In genomic region chr4:43823845-43824337, GRCm38 (mm10) we compare ENCODE assay signal across 9 mouse cellular contexts. TPM values are rescaled to one million over a fixed set of nuclear protein-coding genes. Genes with fewer than 3 reads are reported as not detected.
DNase-seq lines count a peak whose midpoint lies in the region; ATAC-seq lines count a peak whose summit lies in the region.
"Had no signal": no experiment of that assay in that cellular context is flagged by ENCODE, and none has a peak within 500 bp of the region (broad histone marks: within the 10 kb centered on the region; RNA-seq: fewer than 3 reads in every experiment).

Olfr156 (minus strand) TSS chr4:43823895.

- H3K27ac ChIP-seq in forebrain, embryonic 14.5 days (ENCODE audit: low read depth, low read length), result no peak within 1 kb of the TSS
- H3K27ac ChIP-seq in forebrain, embryonic 16.5 days (ENCODE audit: low read length), result no peak within 1 kb of the TSS
- H3K27ac ChIP-seq in liver, embryonic 11.5 days (ENCODE audit: low read depth, low read length), result no peak within 1 kb of the TSS
- H3K27ac ChIP-seq: heart, embryonic 13.5 days had no signal

- WGBS in forebrain, embryonic 14.5 days, result 9% methylated on average over 7 of the region's 7 CpGs
- 9% methylated on average over 7 of the region's 7 CpGs for WGBS in forebrain, embryonic 16.5 days
- WGBS in liver, embryonic 11.5 days, result 20% methylated on average over 7 of the region's 7 CpGs

- H3K36me3 ChIP-seq in forebrain, embryonic 14.5 days (ENCODE audit: control insufficient read depth, insufficient read depth, low read length), result no peaks in the 10 kb centered on the region
- H3K36me3 ChIP-seq in forebrain, embryonic 16.5 days (ENCODE audit: control insufficient read depth, insufficient read depth), result no peaks in the 10 kb centered on the region
- H3K36me3 ChIP-seq in liver, embryonic 11.5 days (ENCODE audit: control insufficient read depth, insufficient read depth, low read length), result no peaks in the 10 kb centered on the region
- H3K36me3 ChIP-seq: heart, embryonic 13.5 days had no signal

- H3K9ac ChIP-seq in forebrain, embryonic 14.5 days (ENCODE audit: low read length), result no peak within 1 kb of the TSS
- H3K9ac ChIP-seq in forebrain, embryonic 16.5 days (replicated peaks; ENCODE audit: low read depth, low read length), result no peak within 1 kb of the TSS
- no peak within 1 kb of the TSS for H3K9ac ChIP-seq in liver, embryonic 11.5 days (ENCODE audit: low read depth, low read length)
- H3K9ac ChIP-seq: heart, embryonic 13.5 days had no signal

- peak; percentile 44 for DNase-seq in forebrain, embryonic 14.5 days (ENCODE audit: low spot score)
- peak; percentile 15 for DNase-seq in liver
- DNase-seq in liver, embryonic 11.5 days (ENCODE audit: low spot score), result no peak
- DNase-seq in embryo, embryonic 11 days, result peak; percentile 79
- DNase-seq in lung, postnatal 4 days, result peak; percentile 36 to 51
- DNase-seq in frontal cortex, postnatal 36 days (ENCODE audit: low spot score in 2 of 2), result no peak

- no peaks in the 10 kb centered on the region for H3K4me1 ChIP-seq in forebrain, embryonic 14.5 days (ENCODE audit: control insufficient read depth, insufficient read depth, low read length)
- H3K4me1 ChIP-seq in forebrain, embryonic 16.5 days (replicated peaks; ENCODE audit: control insufficient read depth, insufficient read depth, low read length), result no peaks in the 10 kb centered on the region
- no peaks in the 10 kb centered on the region for H3K4me1 ChIP-seq in liver, embryonic 11.5 days (replicated peaks; ENCODE audit: control insufficient read depth, insufficient read depth, low read length)
- H3K4me1 ChIP-seq: heart, embryonic 13.5 days had no signal

- H3K27me3 ChIP-seq in forebrain, embryonic 14.5 days (replicated peaks; ENCODE audit: control insufficient read depth, insufficient read depth, low read length), result no peaks in the 10 kb centered on the region
- no peaks in the 10 kb centered on the region for H3K27me3 ChIP-seq in forebrain, embryonic 16.5 days (replicated peaks; ENCODE audit: control insufficient read depth, insufficient read depth, low read length)
- no peaks in the 10 kb centered on the region for H3K27me3 ChIP-seq in liver, embryonic 11.5 days (replicated peaks; ENCODE audit: control insufficient read depth, insufficient read depth, low read length)

- ATAC-seq in forebrain, embryonic 14.5 days, result no peak
- ATAC-seq in forebrain, embryonic 16.5 days, result no peak
- no peak for ATAC-seq in liver, embryonic 11.5 days (replicated peaks; ENCODE audit: low FRiP score)
- no peak for ATAC-seq in cerebellum, adult (ENCODE audit: insufficient number of reproducible peaks, low FRiP score, low TSS enrichment)

- no peak within 1 kb of the TSS for H3K4me3 ChIP-seq in forebrain, embryonic 14.5 days (ENCODE audit: low read depth, low read length)
- H3K4me3 ChIP-seq in forebrain, embryonic 16.5 days (replicated peaks; ENCODE audit: low read length), result no peak within 1 kb of the TSS
- no peak within 1 kb of the TSS for H3K4me3 ChIP-seq in liver, embryonic 11.5 days (ENCODE audit: low read depth, low read length)
- H3K4me3 ChIP-seq: heart, embryonic 13.5 days had no signal

- H3K4me2 ChIP-seq in forebrain, embryonic 14.5 days (ENCODE audit: low read length), result no peak within 1 kb of the TSS
- no peak within 1 kb of the TSS for H3K4me2 ChIP-seq in forebrain, embryonic 16.5 days (ENCODE audit: low read length)
- no peak within 1 kb of the TSS for H3K4me2 ChIP-seq in liver, embryonic 11.5 days
- H3K4me2 ChIP-seq: heart, embryonic 13.5 days had no signal

- H3K9me3 ChIP-seq in forebrain, embryonic 14.5 days (replicated peaks; ENCODE audit: control insufficient read depth, low read length), result no peaks in the 10 kb centered on the region
- H3K9me3 ChIP-seq in forebrain, embryonic 16.5 days (ENCODE audit: control insufficient read depth, low read length), result no peaks in the 10 kb centered on the region
- H3K9me3 ChIP-seq in liver, embryonic 11.5 days (ENCODE audit: control insufficient read depth, low read length), result no peaks in the 10 kb centered on the region
- H3K9me3 ChIP-seq: heart, embryonic 13.5 days had no signal

RNA-seq across cellular contexts. Expression of gene Olfr156, which starts in this region (rescaled TPM):
- not detected in 2 replicates for polyA plus RNA-seq in forebrain, embryonic 14.5 days (2014; fragmentation: Nextera tagmentation; extraction: Ambion mirVana)
- polyA plus RNA-seq in forebrain, embryonic 16.5 days (2015; fragmentation: Nextera tagmentation; extraction: Ambion mirVana), result not detected in 2 replicates
- polyA plus RNA-seq in liver, embryonic 11.5 days (2014; fragmentation: Nextera tagmentation; extraction: Ambion mirVana), result not detected in 2 replicates
- polyA plus RNA-seq: heart, embryonic 13.5 days had no signal

Comparison
In these comparisons a context has a peak if more than half of its experiments do, and no peak if none do; other contexts are left out.
1. DNase-seq: peak in liver (single experiment), embryo, embryonic 11 days (single experiment) and lung, postnatal 4 days (2 of 2); none in liver, embryonic 11.5 days (single experiment) and frontal cortex, postnatal 36 days (0 of 2).
2. Peak in DNase-seq in forebrain, embryonic 14.5 days; RNA of the gene not detected or under 1 TPM.